ENCODE assay signal across 9 mouse cellular contexts in genomic region chr9:21153833-21154232, GRCm38 (mm10). TPM values are rescaled to one million over a fixed set of nuclear protein-coding genes. Genes with fewer than 3 reads are reported as not detected.
A peak's percentile ranks its signal among the peaks of the same experiment; 100 is the strongest.
DNase-seq lines count a peak whose midpoint lies in the region; ATAC-seq and TF ChIP-seq lines count a peak whose summit lies in the region.
"Had no signal": no experiment of that assay in that cellular context is flagged by ENCODE, and none has a peak within 500 bp of the region (broad histone marks: within the 10 kb centered on the region; RNA-seq: fewer than 3 reads in every experiment).

No protein-coding gene starts in this region.

- H3K27me3 ChIP-seq in kidney, embryonic 16.5 days (ENCODE audit: insufficient read depth, low read length) = no peaks in the 10 kb centered on the region
- H3K27me3 ChIP-seq in embryonic facial prominence, embryonic 13.5 days = no peaks in the 10 kb centered on the region
- peaks cover 4% of the 10 kb centered on the region; the same call in 1 of the 2 replicates for H3K27me3 ChIP-seq in hindbrain, postnatal 0 days (ENCODE audit: insufficient read depth, low read length)
- no peaks in the 10 kb centered on the region for H3K27me3 ChIP-seq in myocyte (ENCODE audit: control insufficient read depth, insufficient read depth, insufficient read length)

- peak overlapping the region; percentile 68 for H3K9ac ChIP-seq in kidney, embryonic 16.5 days (replicated peaks; ENCODE audit: low read length)
- peak overlapping the region; percentile 67 for H3K9ac ChIP-seq in embryonic facial prominence, embryonic 13.5 days
- no peak overlapping the region for H3K9ac ChIP-seq in hindbrain, postnatal 0 days (replicated peaks; ENCODE audit: low read length)

- peak overlapping the region; percentile 85 for H3K4me2 ChIP-seq in kidney, embryonic 16.5 days (replicated peaks; ENCODE audit: low read depth, low read length)
- H3K4me2 ChIP-seq in embryonic facial prominence, embryonic 13.5 days = peak overlapping the region; percentile 91
- H3K4me2 ChIP-seq in hindbrain, postnatal 0 days (ENCODE audit: low read depth, low read length) = peak overlapping the region; percentile 46
- peak overlapping the region; percentile 90 for H3K4me2 ChIP-seq in myocyte (ENCODE audit: low read depth)

- no peak overlapping the region for H3ac ChIP-seq in myocyte (ENCODE audit: control insufficient read depth, insufficient read length)

- H3K9me3 ChIP-seq in kidney, embryonic 16.5 days (ENCODE audit: low read length) = peaks cover 3% of the 10 kb centered on the region; the same call in 1 of the 2 replicates
- no peaks in the 10 kb centered on the region for H3K9me3 ChIP-seq in embryonic facial prominence, embryonic 13.5 days
- no peaks in the 10 kb centered on the region for H3K9me3 ChIP-seq in hindbrain, postnatal 0 days (ENCODE audit: low read length)
- H3K9me3 ChIP-seq: G1E had no signal

- TF ChIP-seq CTCF in hindbrain, postnatal 0 days (IDR thresholded peaks at IDR 0.05; ENCODE audit: low read depth) = no peak

- peak overlapping the region; percentile 45 for H3K4me3 ChIP-seq in kidney, embryonic 16.5 days (ENCODE audit: low read length)
- peak overlapping the region; percentile 48 for H3K4me3 ChIP-seq in embryonic facial prominence, embryonic 13.5 days
- no peak overlapping the region; the same call in 1 of the 2 replicates for H3K4me3 ChIP-seq in hindbrain, postnatal 0 days (ENCODE audit: low read length)
- peak overlapping the region; percentile 16 for H3K4me3 ChIP-seq in myocyte

- peaks cover 21% of the 10 kb centered on the region for H3K4me1 ChIP-seq in kidney, embryonic 16.5 days (ENCODE audit: insufficient read depth, low read length)
- peaks cover 31% of the 10 kb centered on the region for H3K4me1 ChIP-seq in embryonic facial prominence, embryonic 13.5 days
- H3K4me1 ChIP-seq in hindbrain, postnatal 0 days (ENCODE audit: insufficient read depth, low read length) = peaks cover 3% of the 10 kb centered on the region

- 9% methylated on average over 5 of the region's 5 CpGs for whole genome bisulfite sequencing in kidney, embryonic 16.5 days
- WGBS in embryonic facial prominence, embryonic 13.5 days = 5% methylated on average over 5 of the region's 5 CpGs
- 18% methylated on average over 5 of the region's 5 CpGs for WGBS in hindbrain, postnatal 0 days

- H3K79me2 ChIP-seq in myocyte (ENCODE audit: control insufficient read depth, insufficient read depth) = peaks cover 8% of the 10 kb centered on the region

- no peak for DNase-seq in kidney, postnatal 36 days
- DNase-seq in hindbrain, postnatal 0 days (ENCODE audit: low spot score) = no peak
- DNase-seq in gastrocnemius, postnatal 14 days = no peak
- DNase-seq in adrenal gland, postnatal 4 days (ENCODE audit: low spot score in 2 of 2) = no peak
- no peak for DNase-seq in adrenal gland, postnatal 10 days

- no peaks in the 10 kb centered on the region for H3K36me3 ChIP-seq in kidney, embryonic 16.5 days (ENCODE audit: insufficient read depth, low read length)
- no peaks in the 10 kb centered on the region for H3K36me3 ChIP-seq in embryonic facial prominence, embryonic 13.5 days
- no peaks in the 10 kb centered on the region for H3K36me3 ChIP-seq in hindbrain, postnatal 0 days (ENCODE audit: insufficient read depth, low read length)
- H3K36me3 ChIP-seq in myocyte (ENCODE audit: control insufficient read depth, insufficient read depth) = no peaks in the 10 kb centered on the region

- TF ChIP-seq POLR2A in myocyte (IDR thresholded peaks at IDR 0.05; ENCODE audit: insufficient read length, low read depth) = no peak

- peak overlapping the region; percentile 68; the same call in 1 of the 2 replicates for H3K27ac ChIP-seq in kidney, embryonic 16.5 days (ENCODE audit: low read length)
- peak overlapping the region; percentile 74 for H3K27ac ChIP-seq in embryonic facial prominence, embryonic 13.5 days
- H3K27ac ChIP-seq in hindbrain, postnatal 0 days = no peak overlapping the region

- no peak; the same call in 1 of the 2 replicates for ATAC-seq in kidney, embryonic 16.5 days (ENCODE audit: low FRiP score, low TSS enrichment)
- no peak for ATAC-seq in embryonic facial prominence, embryonic 13.5 days (ENCODE audit: insufficient number of reproducible peaks, insufficient read depth, low FRiP score, low TSS enrichment, low read depth)
- ATAC-seq in hindbrain, postnatal 0 days = no peak

- intact Hi-C loops in gastrocnemius, postnatal 14 days (cut with DNase I; ENCODE audit: low total_unique reads) = no loop called here

TF ChIP-seq in myocyte, 11 proteins besides CTCF, POLR2A, EP300 and RAD21:
- no peak for TF ChIP-seq E2F4 (IDR thresholded peaks at IDR 0.05; ENCODE audit: insufficient read depth)
- TF ChIP-seq CEBPB (IDR thresholded peaks at IDR 0.05; ENCODE audit: insufficient read depth, poor library complexity, severe bottlenecking) = no peak
- TF ChIP-seq MYOD1 (IDR thresholded peaks at IDR 0.05; ENCODE audit: control insufficient read depth in 1 of 3, insufficient read length in 2 of 3, low read depth in 2 of 3) = no peak
- TF ChIP-seq TCF3 (IDR thresholded peaks at IDR 0.05; ENCODE audit: insufficient read length, low read depth) = no peak
- TF ChIP-seq MYOG (IDR thresholded peaks at IDR 0.05; ENCODE audit: control insufficient read depth in 1 of 3, insufficient read depth in 1 of 3, insufficient read length in 2 of 3, low read depth in 2 of 3) = no peak
- TF ChIP-seq SRF (IDR thresholded peaks at IDR 0.05; ENCODE audit: control insufficient read depth, insufficient read length, low read depth) = no peak
- no peak for TF ChIP-seq REST (IDR thresholded peaks at IDR 0.05; ENCODE audit: insufficient read depth, insufficient read length)
- no peak for TF ChIP-seq MAX (IDR thresholded peaks at IDR 0.05; ENCODE audit: low read depth)
- TF ChIP-seq TCF12 (IDR thresholded peaks at IDR 0.05; ENCODE audit: insufficient read depth, poor library complexity, severe bottlenecking) = no peak

RNA-seq across cellular contexts. Expression of gene Cdc37, which starts 4.1 kb away (rescaled TPM):
- 359 and 386 TPM in 2 replicates for polyA plus RNA-seq in kidney, embryonic 16.5 days (2015; fragmentation: Nextera tagmentation; extraction: Ambion mirVana)
- 328 and 359 TPM in 2 replicates for polyA plus RNA-seq in embryonic facial prominence, embryonic 13.5 days (2015; fragmentation: Nextera tagmentation; extraction: Ambion mirVana)
- total RNA-seq in hindbrain, postnatal 0 days (2014; rRNA removed) = 20.1 and 21.4 TPM in 2 replicates
- 173 and 181 TPM in 2 replicates for polyA plus RNA-seq in hindbrain, postnatal 0 days (2015; fragmentation: Nextera tagmentation; extraction: Ambion mirVana)
- 288 TPM for polyA plus RNA-seq in myocyte (2012; fragmentation: generic; extraction: Trizol)
- 100 to 1,000 TPM; 138 to 139 TPM for total RNA-seq in gastrocnemius, postnatal 14 days (2021)
- 100 to 1,000 TPM; 174 to 190 TPM for total RNA-seq in adrenal gland, postnatal 4 days (2021)
- total RNA-seq in adrenal gland, postnatal 10 days (2021) = 100 to 1,000 TPM; 155 to 160 TPM

RNA-seq across cellular contexts. Expression of gene Pde4a, which starts 11.7 kb away (rescaled TPM):
- polyA plus RNA-seq in kidney, embryonic 16.5 days (2015; fragmentation: Nextera tagmentation; extraction: Ambion mirVana) = 14.3 and 15.3 TPM in 2 replicates
- polyA plus RNA-seq in embryonic facial prominence, embryonic 13.5 days (2015; fragmentation: Nextera tagmentation; extraction: Ambion mirVana) = 4.9 and 6.1 TPM in 2 replicates
- 41.3 and 45.0 TPM in 2 replicates for total RNA-seq in hindbrain, postnatal 0 days (2014; rRNA removed)
- polyA plus RNA-seq in hindbrain, postnatal 0 days (2015; fragmentation: Nextera tagmentation; extraction: Ambion mirVana) = 46.4 and 47.7 TPM in 2 replicates
- polyA plus RNA-seq in myocyte (2012; fragmentation: generic; extraction: Trizol) = 3.6 TPM
- 10 to 100 TPM; 26.1 to 27.1 TPM for total RNA-seq in gastrocnemius, postnatal 14 days (2021)
- total RNA-seq in adrenal gland, postnatal 4 days (2021) = 10 to 100 TPM in 1 of 2 experiments, 1 to 10 TPM in 1; 9.7 to 10.6 TPM
- 10 to 100 TPM; 22.7 to 31.5 TPM for total RNA-seq in adrenal gland, postnatal 10 days (2021)

RNA-seq across cellular contexts. Expression of gene Tyk2, which starts 22.8 kb away (rescaled TPM):
- polyA plus RNA-seq in kidney, embryonic 16.5 days (2015; fragmentation: Nextera tagmentation; extraction: Ambion mirVana) = 16.1 and 16.3 TPM in 2 replicates
- polyA plus RNA-seq in embryonic facial prominence, embryonic 13.5 days (2015; fragmentation: Nextera tagmentation; extraction: Ambion mirVana) = 14.1 and 14.4 TPM in 2 replicates
- total RNA-seq in hindbrain, postnatal 0 days (2014; rRNA removed) = 10.8 and 15.4 TPM in 2 replicates
- polyA plus RNA-seq in hindbrain, postnatal 0 days (2015; fragmentation: Nextera tagmentation; extraction: Ambion mirVana) = 5.7 and 6.2 TPM in 2 replicates
- 11.4 TPM for polyA plus RNA-seq in myocyte (2012; fragmentation: generic; extraction: Trizol)
- 1 to 10 TPM; 4.9 to 5.3 TPM for total RNA-seq in gastrocnemius, postnatal 14 days (2021)
- 10 to 100 TPM; 18.9 to 19.2 TPM for total RNA-seq in adrenal gland, postnatal 4 days (2021)
- total RNA-seq in adrenal gland, postnatal 10 days (2021) = 10 to 100 TPM; 12.5 to 18.6 TPM
